9 mouse cellular contexts compared by ENCODE assay signal in genomic region chr8:121761480-121761879, GRCm38 (mm10). TPM values are rescaled to one million over a fixed set of nuclear protein-coding genes. Genes with fewer than 3 reads are reported as not detected.
DNase-seq lines count a peak whose midpoint lies in the region; ATAC-seq and TF ChIP-seq lines count a peak whose summit lies in the region.
"Had no signal": no experiment of that assay in that cellular context is flagged by ENCODE, and none has a peak within 500 bp of the region (broad histone marks: within the 10 kb centered on the region; RNA-seq: fewer than 3 reads in every experiment).

No protein-coding gene starts in this region.

- no peak for ATAC-seq in midbrain, embryonic 14.5 days (ENCODE audit: low FRiP score, low TSS enrichment)
- ATAC-seq in midbrain, embryonic 15.5 days (replicated peaks) = no peak
- no peak for ATAC-seq in intestine, postnatal 0 days

- H3ac ChIP-seq in myocyte (ENCODE audit: control insufficient read depth, insufficient read length) = no peak overlapping the region

- no peak for TF ChIP-seq POLR2A in cerebellum, adult 2 months (IDR thresholded peaks at IDR 0.05; ENCODE audit: borderline replicate concordance, insufficient read depth, low read length)
- no peak for TF ChIP-seq POLR2A in myocyte (IDR thresholded peaks at IDR 0.05; ENCODE audit: insufficient read length, low read depth)

- H3K4me1 ChIP-seq in cerebellum, adult 2 months (ENCODE audit: control insufficient read depth, insufficient read depth, low read length) = peaks cover 69% of the 10 kb centered on the region
- no peaks in the 10 kb centered on the region for H3K4me1 ChIP-seq in midbrain, embryonic 14.5 days (ENCODE audit: control insufficient read depth, insufficient read depth, low read length)
- 0 out of 2 replicates have a peak, but pooled peaks cover 5% of the 10 kb centered on the region for H3K4me1 ChIP-seq in midbrain, embryonic 15.5 days
- no peaks in the 10 kb centered on the region for H3K4me1 ChIP-seq in intestine, postnatal 0 days (replicated peaks; ENCODE audit: control insufficient read depth, insufficient read depth, low read length)

- no peak overlapping the region for H3K9ac ChIP-seq in midbrain, embryonic 14.5 days (replicated peaks; ENCODE audit: low read length)
- H3K9ac ChIP-seq in midbrain, embryonic 15.5 days = no peak overlapping the region
- no peak overlapping the region for H3K9ac ChIP-seq in intestine, postnatal 0 days (ENCODE audit: low read depth, low read length)
- H3K9ac ChIP-seq: midbrain, embryonic 12.5 days had no signal

- no peaks in the 10 kb centered on the region for H3K27me3 ChIP-seq in cerebellum, adult 2 months (ENCODE audit: control insufficient read depth, insufficient read depth, low read length)
- H3K27me3 ChIP-seq in midbrain, embryonic 14.5 days (ENCODE audit: control insufficient read depth, insufficient read depth, low read length) = no peaks in the 10 kb centered on the region
- H3K27me3 ChIP-seq in midbrain, embryonic 15.5 days (replicated peaks) = no peaks in the 10 kb centered on the region
- H3K27me3 ChIP-seq in myocyte (ENCODE audit: control insufficient read depth, insufficient read depth, insufficient read length) = peaks cover 48% of the 10 kb centered on the region
- H3K27me3 ChIP-seq in intestine, postnatal 0 days (replicated peaks; ENCODE audit: control insufficient read depth, insufficient read depth, low read length) = no peaks in the 10 kb centered on the region

- no peak overlapping the region for H3K4me2 ChIP-seq in midbrain, embryonic 14.5 days (ENCODE audit: low read length)
- H3K4me2 ChIP-seq in midbrain, embryonic 15.5 days = no peak overlapping the region
- no peak overlapping the region for H3K4me2 ChIP-seq in myocyte (ENCODE audit: low read depth)
- no peak overlapping the region for H3K4me2 ChIP-seq in intestine, postnatal 0 days (replicated peaks; ENCODE audit: low read depth)
- H3K4me2 ChIP-seq: midbrain, embryonic 12.5 days had no signal

- 50% methylated on average over 10 of the region's 10 CpGs for WGBS in cerebellum, adult 2 months
- 36% methylated on average over 10 of the region's 10 CpGs for WGBS in midbrain, embryonic 14.5 days
- 35% methylated on average over 10 of the region's 10 CpGs for WGBS in midbrain, embryonic 15.5 days
- 31% methylated on average over 10 of the region's 10 CpGs for WGBS in intestine, postnatal 0 days

- H3K27ac ChIP-seq in cerebellum, adult 2 months (ENCODE audit: insufficient read depth, low read length) = 0 out of 2 replicates have a peak overlapping the region, but pooled peaks have one; percentile 20
- no peak overlapping the region for H3K27ac ChIP-seq in midbrain, embryonic 14.5 days (replicated peaks; ENCODE audit: low read depth, low read length)
- no peak overlapping the region for H3K27ac ChIP-seq in midbrain, embryonic 15.5 days
- no peak overlapping the region for H3K27ac ChIP-seq in intestine, postnatal 0 days (ENCODE audit: low read depth, low read length)
- H3K27ac ChIP-seq: midbrain, embryonic 12.5 days had no signal

- no peak for DNase-seq in cerebellum, adult 2 months
- no peak for DNase-seq in cerebellum, postnatal 36 days
- peak; percentile 49 for DNase-seq in midbrain, embryonic 14.5 days
- peak; percentile 85 for DNase-seq in forelimb bud, embryonic 11.5 days (ENCODE audit: low read depth, low spot score)
- no peak for DNase-seq in layer of hippocampus, adult 11-12 months (ENCODE audit: low spot score)

- H3K9me3 ChIP-seq in midbrain, embryonic 14.5 days (ENCODE audit: control insufficient read depth, low read length) = no peaks in the 10 kb centered on the region
- H3K9me3 ChIP-seq in midbrain, embryonic 15.5 days = no peaks in the 10 kb centered on the region
- no peaks in the 10 kb centered on the region for H3K9me3 ChIP-seq in intestine, postnatal 0 days (ENCODE audit: control insufficient read depth)
- H3K9me3 ChIP-seq: midbrain, embryonic 12.5 days had no signal

- no peaks in the 10 kb centered on the region for H3K36me3 ChIP-seq in midbrain, embryonic 14.5 days (ENCODE audit: control insufficient read depth, insufficient read depth, low read length)
- H3K36me3 ChIP-seq in midbrain, embryonic 15.5 days (replicated peaks) = no peaks in the 10 kb centered on the region
- no peaks in the 10 kb centered on the region for H3K36me3 ChIP-seq in myocyte (ENCODE audit: control insufficient read depth, insufficient read depth)
- no peaks in the 10 kb centered on the region for H3K36me3 ChIP-seq in intestine, postnatal 0 days (ENCODE audit: control insufficient read depth, insufficient read depth)
- H3K36me3 ChIP-seq: midbrain, embryonic 12.5 days had no signal

- H3K79me2 ChIP-seq in myocyte (ENCODE audit: control insufficient read depth, insufficient read depth) = no peaks in the 10 kb centered on the region

- no peak for TF ChIP-seq CTCF in cerebellum, adult 2 months (IDR thresholded peaks at IDR 0.05; ENCODE audit: borderline replicate concordance, insufficient read depth, low read depth, low read length)
- no peak for TF ChIP-seq CTCF in intestine, postnatal 0 days (IDR thresholded peaks at IDR 0.05; ENCODE audit: low read depth)

- H3K4me3 ChIP-seq in cerebellum, adult 2 months (replicated peaks; ENCODE audit: insufficient read depth, low read depth, low read length) = no peak overlapping the region
- no peak overlapping the region for H3K4me3 ChIP-seq in midbrain, embryonic 14.5 days (replicated peaks; ENCODE audit: low read depth, low read length)
- no peak overlapping the region for H3K4me3 ChIP-seq in midbrain, embryonic 15.5 days
- H3K4me3 ChIP-seq in myocyte = no peak overlapping the region
- no peak overlapping the region for H3K4me3 ChIP-seq in intestine, postnatal 0 days (ENCODE audit: low read depth, low read length)
- H3K4me3 ChIP-seq: midbrain, embryonic 12.5 days had no signal

TF ChIP-seq in myocyte, 11 proteins besides CTCF, POLR2A, EP300 and RAD21:
- TF ChIP-seq MYOD1 (IDR thresholded peaks at IDR 0.05; ENCODE audit: control insufficient read depth in 1 of 3, insufficient read length in 2 of 3, low read depth in 2 of 3) = no peak
- TF ChIP-seq REST (IDR thresholded peaks at IDR 0.05; ENCODE audit: insufficient read depth, insufficient read length) = peak; percentile 81
- TF ChIP-seq E2F4 (IDR thresholded peaks at IDR 0.05; ENCODE audit: insufficient read depth) = no peak
- TF ChIP-seq USF1 (IDR thresholded peaks at IDR 0.05; ENCODE audit: low read depth) = no peak
- no peak for TF ChIP-seq SRF (IDR thresholded peaks at IDR 0.05; ENCODE audit: control insufficient read depth, insufficient read length, low read depth)

RNA-seq across cellular contexts. Expression of gene Jph3, which starts 32.1 kb away (rescaled TPM):
- polyA plus RNA-seq in cerebellum, adult 2 months (2012; rRNA removed) = 143 and 154 TPM in 2 replicates
- 73.5 and 86.4 TPM in 2 replicates for polyA plus RNA-seq in midbrain, embryonic 14.5 days (2014; fragmentation: Nextera tagmentation; extraction: Ambion mirVana)
- 111 and 114 TPM in 2 replicates for polyA plus RNA-seq in midbrain, embryonic 15.5 days (2015; fragmentation: Nextera tagmentation; extraction: Ambion mirVana)
- not detected for polyA plus RNA-seq in myocyte (2012; fragmentation: generic; extraction: Trizol)
- 2.8 and 3.0 TPM in 2 replicates for polyA plus RNA-seq in intestine, postnatal 0 days (2015; fragmentation: Nextera tagmentation; extraction: Ambion mirVana)

Comparison
In these comparisons a context has a peak if more than half of its experiments do, and no peak if none do; other contexts are left out.
1. DNase-seq: peak in midbrain, embryonic 14.5 days (single experiment) and forelimb bud, embryonic 11.5 days (single experiment); none in cerebellum, adult 2 months (0 of 2), cerebellum, postnatal 36 days (0 of 2) and layer of hippocampus, adult 11-12 months (single experiment).
2. RNA of gene Jph3, which starts 32.1 kb away (polyA plus RNA-seq): 143 to 154 TPM in cerebellum, adult 2 months, 111 to 114 TPM in midbrain, embryonic 15.5 days and 73.5 to 86.4 TPM in midbrain, embryonic 14.5 days; 2.8 to 3.0 TPM in intestine, postnatal 0 days and not detected in myocyte (single experiment); every median in the first group is over 10 times any median in the second.